Mouse (Mus musculus): ENCODE data around the gene Foxp1. TPM values are rescaled to one million over a fixed set of nuclear protein-coding genes. Genes with fewer than 3 reads are reported as not detected.

The Foxp1 gene
- total and polyA plus RNA-seq, 3 experiments = 16.1 to 42.0 TPM; not detected in 1

- peak overlapping the region; percentile 99 to 100 for H3K4me3 ChIP-seq (ENCODE audit: control insufficient read depth in 1 of 2, insufficient read depth in 1 of 2, low read depth in 2 of 2, low read length in 2 of 2)
- H3K9me3 ChIP-seq (replicated peaks; ENCODE audit: insufficient read depth, low read length) = no peaks in the 10 kb centered on the region
- H3K9ac ChIP-seq (ENCODE audit: control insufficient read depth, low read depth, low read length, poor library complexity, severe bottlenecking) = peak overlapping the region; percentile 96
- no peaks in the 10 kb centered on the region; a peak in 1 of 4 replicates for H3K4me1 ChIP-seq (ENCODE audit: control insufficient read depth in 1 of 2, insufficient read depth in 2 of 2, low read length in 2 of 2)
- peak; percentile 34 for DNase-seq (ENCODE audit: low read depth, low spot score)
- H3K27ac ChIP-seq (ENCODE audit: control insufficient read depth, low read depth, low read length) = peak overlapping the region; percentile 95; the same call in 1 of the 2 replicates
- TF ChIP-seq CTCF (IDR thresholded peaks at IDR 0.05 in 2 of 3, conservative IDR thresholded peaks at IDR 0.05 in 1 of 3; ENCODE audit: control insufficient read depth in 1 of 3, insufficient read depth in 1 of 3, low read depth in 2 of 3, low read length in 3 of 3, poor library complexity in 1 of 3, severe bottlenecking in 1 of 3) (no peak), ZNF384 (IDR thresholded peaks at IDR 0.05; ENCODE audit: low read depth, low read length) (peak; percentile 93), GABPA (IDR thresholded peaks at IDR 0.05; ENCODE audit: low read depth, low read length) (no peak), SMC3 (IDR thresholded peaks at IDR 0.05; ENCODE audit: low read depth, low read length) (no peak), USF2 (IDR thresholded peaks at IDR 0.05; ENCODE audit: borderline replicate concordance in 1 of 2, insufficient read depth in 1 of 2, low read depth in 1 of 2, low read length in 2 of 2) (peak in 1 of 2 experiments; percentile 55; a peak in 1 of 4 replicates), TBP (IDR thresholded peaks at IDR 0.05; ENCODE audit: low read depth, low read length) (no peak), MAZ (IDR thresholded peaks at IDR 0.05; ENCODE audit: low read depth, low read length) (no peak), EP300 (IDR thresholded peaks at IDR 0.05; ENCODE audit: low read depth in 1 of 2, low read length in 2 of 2) (no peak), MYC (IDR thresholded peaks at IDR 0.05; ENCODE audit: low read depth, low read length) (no peak), ETS1 (IDR thresholded peaks at IDR 0.05; ENCODE audit: low read depth, low read length) (no peak), BHLHE40 (IDR thresholded peaks at IDR 0.05; ENCODE audit: borderline replicate concordance, low read depth, low read length) (peak; percentile 85), CHD1 (IDR thresholded peaks at IDR 0.05; ENCODE audit: low read depth, low read length) (no peak), UBTF (IDR thresholded peaks at IDR 0.05; ENCODE audit: borderline replicate concordance, insufficient read depth, low read depth, low read length) (no peak), POLR2AphosphoS2 (IDR thresholded peaks at IDR 0.05; ENCODE audit: low read length) (no peak), RAD21 (IDR thresholded peaks at IDR 0.05; ENCODE audit: low read depth, low read length) (no peak), POLR2AphosphoS5 (IDR thresholded peaks at IDR 0.05; ENCODE audit: borderline replicate concordance, low read depth, low read length) (no peak), TAL1 (IDR thresholded peaks at IDR 0.05; ENCODE audit: low read length) (no peak), JUND (IDR thresholded peaks at IDR 0.05; ENCODE audit: low read depth, low read length) (no peak), NELFE (IDR thresholded peaks at IDR 0.05; ENCODE audit: low read depth, low read length) (no peak), USF1 (IDR thresholded peaks at IDR 0.05; ENCODE audit: low read depth, low read length) (peak; percentile 90), MAX (IDR thresholded peaks at IDR 0.05; ENCODE audit: low read length) (no peak)
- no peaks in the 10 kb centered on the region for H3K36me3 ChIP-seq (ENCODE audit: control insufficient read depth in 1 of 2, insufficient read depth in 2 of 2, low read length in 2 of 2)
- peaks cover 12% of the 10 kb centered on the region; the same call in 1 of the 2 replicates for H3K79me2 ChIP-seq (ENCODE audit: control insufficient read depth, insufficient read depth, low read length, poor library complexity)
- no peaks in the 10 kb centered on the region for H3K27me3 ChIP-seq (ENCODE audit: control insufficient read depth in 1 of 2, insufficient read depth in 2 of 2, low read length in 2 of 2)
Observed at GRCm38 (mm10) chr6:99523679-99524370, 1.3 kb upstream of the Foxp1 start.

All from MEL (cell line).